Mouse (Mus musculus) C2C12 (cell line): ENCODE measurements around the gene Gm17087.

ENCODE experiments used
- CEBPB ChIP-seq: IDR thresholded peaks from one replicate; pipeline ENCODE4 v1.6.1; 2011; ENCODE audit warnings: low read depth, mild to moderate bottlenecking, control low read depth, moderate library complexity
- CTCF ChIP-seq: IDR thresholded peaks from one replicate; pipeline ENCODE4 v1.5.1; 2011; ENCODE audit not compliant: control insufficient read depth, insufficient read depth, insufficient read length
- MAX ChIP-seq: IDR thresholded peaks from one replicate; pipeline ENCODE4 v1.6.1; 2011; ENCODE audit warnings: mild to moderate bottlenecking, control low read depth
- MYOD1 ChIP-seq: IDR thresholded peaks from one replicate; pipeline ENCODE4 v1.6.1; 2011; ENCODE audit warnings: low read depth; ENCODE audit not compliant: control insufficient read depth, insufficient read length
- USF1 ChIP-seq: IDR thresholded peaks from one replicate; pipeline ENCODE4 v1.6.1; 2011; ENCODE audit warnings: low read depth, mild to moderate bottlenecking, control low read depth, moderate library complexity

DNA sequence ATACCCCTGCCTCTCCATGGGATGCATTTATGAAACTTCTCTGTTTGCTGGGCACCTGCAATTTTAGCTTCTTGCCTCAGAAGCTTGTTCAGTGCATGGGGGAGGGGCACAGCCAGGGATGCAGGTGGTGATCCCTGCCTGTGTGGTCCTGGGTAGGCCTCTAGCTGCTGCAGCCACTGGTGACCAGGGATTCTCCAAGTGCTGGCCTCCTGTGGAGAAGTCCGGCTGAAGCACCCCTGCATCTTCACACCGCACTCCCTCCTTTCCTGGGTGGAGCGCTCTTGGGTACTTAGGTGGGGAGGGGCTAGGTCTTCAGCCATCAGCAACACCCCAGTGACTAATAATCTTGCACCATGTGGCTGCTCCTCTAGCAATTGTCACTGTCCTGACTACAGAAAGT, 42.8 kb downstream of the Gm17087 start:
- TF ChIP-seq CTCF = no peak
- TF ChIP-seq MAX = no peak
- no peak for TF ChIP-seq USF1
- no peak for TF ChIP-seq MYOD1
- TF ChIP-seq CEBPB = no peak
